Mouse (Mus musculus) heart, embryonic 12.5 days (tissue): ENCODE data around the gene Enoph1. TPM values are rescaled to one million over a fixed set of nuclear protein-coding genes. Genes with fewer than 3 reads are reported as not detected.

Source experiments
- ATAC-seq: fragments of 200-750 bp; cut with Nextera tagmentation; 2 replicates; pipeline ENCODE4 v1.8.0; 2017; ENCODE audit warnings: moderate TSS enrichment, moderate library complexity; ENCODE audit not compliant: insufficient number of reproducible peaks, low FRiP score
- H3K27ac ChIP-seq: fragments of 300-500 bp; sonication (generic); 2 replicates; pipeline ENCODE4 v1.5.1; 2016; ENCODE audit warnings: mild to moderate bottlenecking, moderate library complexity; ENCODE audit not compliant: poor library complexity, severe bottlenecking
- H3K27me3 ChIP-seq: fragments of 300-500 bp; sonication (generic); replicated peaks from 2 replicates; pipeline ENCODE4 v1.6.1; 2016; ENCODE audit warnings: mild to moderate bottlenecking, moderate library complexity
- H3K36me3 ChIP-seq: fragments of 300-500 bp; sonication (generic); 2 replicates; pipeline ENCODE4 v1.6.1; 2016; ENCODE audit warnings: mild to moderate bottlenecking, moderate library complexity
- H3K4me1 ChIP-seq: fragments of 300-500 bp; sonication (generic); replicated peaks from 2 replicates; pipeline ENCODE4 v1.6.1; 2016; ENCODE audit warnings: mild to moderate bottlenecking
- H3K4me2 ChIP-seq: fragments of 300-500 bp; sonication (generic); 2 replicates; pipeline ENCODE4 v1.6.1; 2016; ENCODE audit warnings: mild to moderate bottlenecking, moderate library complexity
- H3K4me3 ChIP-seq: fragments of 300-500 bp; sonication (generic); 2 replicates; pipeline ENCODE4 v1.5.1; 2016; ENCODE audit warnings: mild to moderate bottlenecking
- H3K9ac ChIP-seq: fragments of 300-500 bp; sonication (generic); 2 replicates; pipeline ENCODE4 v1.6.1; 2016; ENCODE audit warnings: mild to moderate bottlenecking, moderate library complexity
- H3K9me3 ChIP-seq: fragments of 300-500 bp; sonication (generic); replicated peaks from 2 replicates; pipeline ENCODE4 v1.6.1; 2016; ENCODE audit warnings: mild to moderate bottlenecking, moderate library complexity
- WGBS: fragments of 180-500 bp; shearing (Covaris S2); methylation state at CpG from one replicate; pipeline ENCODE4 v1.1.7; 2016; 5-methylcytosine and 5-hydroxymethylcytosine counted together
- polyA plus RNA-seq: library from polyadenylated mRNA; unstranded; fragments of >200 nt; fragmentation: Nextera tagmentation; extraction: Ambion mirVana; gene quantifications from 2 replicates; pipeline ENCODE4 v1.2.1, GENCODE M21; 2016

Gene Enoph1
- polyA plus RNA-seq: 26.0 and 26.9 TPM in 2 replicates

- WGBS: under 1% methylated on average over 57 of the region's 57 CpGs
- peaks cover 27% of the 10 kb centered on the region for H3K36me3 ChIP-seq
- peak; percentile 92 for ATAC-seq
- H3K27ac ChIP-seq: peak within 1 kb of the TSS; percentile 98
- H3K4me2 ChIP-seq: peak within 1 kb of the TSS; percentile 95
- H3K4me1 ChIP-seq: peaks cover 30% of the 10 kb centered on the region; the same call in 1 of the 2 replicates
- peak within 1 kb of the TSS; percentile 100 for H3K9ac ChIP-seq
- H3K4me3 ChIP-seq: peak within 1 kb of the TSS; percentile 96
- H3K27me3 ChIP-seq: no peaks in the 10 kb centered on the region
- no peaks in the 10 kb centered on the region for H3K9me3 ChIP-seq
These were observed at the start of gene Enoph1, which contains the start of gene Hnrnpdl for GRCm38 (mm10) chr5:100039602-100040142. Gene Enoph1, plus strand, starts transcription at chr5:100039985. Gene Hnrnpdl, minus strand, starts transcription at chr5:100039664.

- ATAC-seq: no peak
- no peaks in the 10 kb centered on the region for H3K36me3 ChIP-seq
- H3K27me3 ChIP-seq: no peaks in the 10 kb centered on the region
- WGBS: 79% methylated on average over 3 of the region's 3 CpGs
- no peak overlapping the region for H3K4me3 ChIP-seq
- H3K4me2 ChIP-seq: no peak overlapping the region
- H3K9ac ChIP-seq: no peak overlapping the region
- H3K27ac ChIP-seq: no peak overlapping the region
- H3K4me1 ChIP-seq: no peaks in the 10 kb centered on the region
- H3K9me3 ChIP-seq: peaks cover 6% of the 10 kb centered on the region
These were observed 45.6 kb upstream of the Enoph1 start for GRCm38 (mm10) chr5:99994166-99994565.

GRCm38 (mm10) chr5:99994680-99995079 lies 45.1 kb upstream of the Enoph1 start:
- no peak for ATAC-seq
- H3K9ac ChIP-seq: no peak overlapping the region
- no peaks in the 10 kb centered on the region for H3K4me1 ChIP-seq
- no peak overlapping the region for H3K4me3 ChIP-seq
- H3K9me3 ChIP-seq: peaks cover 6% of the 10 kb centered on the region
- H3K27ac ChIP-seq: no peak overlapping the region
- WGBS: 83% methylated on average over 3 of the region's 3 CpGs
- no peak overlapping the region for H3K4me2 ChIP-seq
- no peaks in the 10 kb centered on the region for H3K36me3 ChIP-seq
- no peaks in the 10 kb centered on the region for H3K27me3 ChIP-seq

- ATAC-seq: no peak
- no peaks in the 10 kb centered on the region for H3K27me3 ChIP-seq
These were observed 39.7 kb upstream of the Enoph1 start for GRCm38 (mm10) chr5:100000048-100000447.

GRCm38 (mm10) chr5:100000500-100000899 lies 39.3 kb upstream of the Enoph1 start:
- 41% methylated on average over 8 of the region's 8 CpGs for WGBS
- no peak overlapping the region for H3K27ac ChIP-seq
- ATAC-seq: peak; percentile 55; the same call in 1 of the 2 replicates

More at GRCm38 (mm10) chr5:100000048-100000447, 39.7 kb upstream of the Enoph1 start:
- H3K27ac ChIP-seq: no peak overlapping the region
- peaks cover 6% of the 10 kb centered on the region for H3K4me1 ChIP-seq
- H3K9me3 ChIP-seq: peaks cover 6% of the 10 kb centered on the region
- no peak overlapping the region for H3K9ac ChIP-seq
- no peaks in the 10 kb centered on the region for H3K36me3 ChIP-seq
- H3K4me2 ChIP-seq: no peak overlapping the region
- 78% methylated on average over 7 of the region's 7 CpGs for WGBS
- H3K4me3 ChIP-seq: no peak overlapping the region

GRCm38 (mm10) chr5:100003895-100004294 lies 35.9 kb upstream of the Enoph1 start:
- H3K4me3 ChIP-seq: no peak overlapping the region
- H3K4me2 ChIP-seq: no peak overlapping the region
- no peaks in the 10 kb centered on the region for H3K36me3 ChIP-seq
- H3K9ac ChIP-seq: no peak overlapping the region
- H3K9me3 ChIP-seq: no peaks in the 10 kb centered on the region
- no peaks in the 10 kb centered on the region for H3K27me3 ChIP-seq
- ATAC-seq: no peak
- H3K27ac ChIP-seq: no peak overlapping the region
- H3K4me1 ChIP-seq: peaks cover 23% of the 10 kb centered on the region
- 70% methylated on average over 4 of the region's 4 CpGs for WGBS

More at GRCm38 (mm10) chr5:100000500-100000899, 39.3 kb upstream of the Enoph1 start:
- H3K4me2 ChIP-seq: no peak overlapping the region
- peaks cover 6% of the 10 kb centered on the region for H3K9me3 ChIP-seq
- H3K27me3 ChIP-seq: no peaks in the 10 kb centered on the region
- no peak overlapping the region for H3K4me3 ChIP-seq
- no peak overlapping the region for H3K9ac ChIP-seq
- no peaks in the 10 kb centered on the region for H3K36me3 ChIP-seq
- peaks cover 10% of the 10 kb centered on the region for H3K4me1 ChIP-seq

GRCm38 (mm10) chr5:100005431-100005830 lies 34.4 kb upstream of the Enoph1 start:
- no peak overlapping the region for H3K9ac ChIP-seq
- no peaks in the 10 kb centered on the region for H3K9me3 ChIP-seq
- 36% methylated on average over 3 of the region's 3 CpGs for WGBS
- peaks cover 22% of the 10 kb centered on the region for H3K4me1 ChIP-seq
- no peak overlapping the region for H3K27ac ChIP-seq
- no peak for ATAC-seq
- no peaks in the 10 kb centered on the region for H3K36me3 ChIP-seq
- no peaks in the 10 kb centered on the region for H3K27me3 ChIP-seq
- no peak overlapping the region for H3K4me2 ChIP-seq
- no peak overlapping the region for H3K4me3 ChIP-seq

- H3K4me3 ChIP-seq: no peak overlapping the region
These were observed 33.9 kb upstream of the Enoph1 start for GRCm38 (mm10) chr5:100005896-100006295.

GRCm38 (mm10) chr5:100006324-100007039 lies 33.3 kb upstream of the Enoph1 start:
- ATAC-seq: no peak
- Histone ChIP-seq H3K4me1 (peaks cover 16% of the 10 kb centered on the region), H3K36me3 (no peaks in the 10 kb centered on the region), H3K9me3 (no peaks in the 10 kb centered on the region), H3K4me3 (no peak overlapping the region), H3K9ac (no peak overlapping the region), H3K27me3 (no peaks in the 10 kb centered on the region), H3K4me2 (no peak overlapping the region), H3K27ac (no peak overlapping the region)
- WGBS: 59% methylated on average over 4 of the region's 4 CpGs

More at GRCm38 (mm10) chr5:100005896-100006295, 33.9 kb upstream of the Enoph1 start:
- H3K9me3 ChIP-seq: no peaks in the 10 kb centered on the region
- no peak overlapping the region for H3K9ac ChIP-seq
- no peak for ATAC-seq
- H3K4me2 ChIP-seq: no peak overlapping the region
- no peaks in the 10 kb centered on the region for H3K36me3 ChIP-seq
- WGBS: 74% methylated on average over 6 of the region's 6 CpGs
- H3K27me3 ChIP-seq: no peaks in the 10 kb centered on the region
- H3K27ac ChIP-seq: no peak overlapping the region
- peaks cover 18% of the 10 kb centered on the region for H3K4me1 ChIP-seq

GRCm38 (mm10) chr5:100007040-100007375 lies 32.8 kb upstream of the Enoph1 start:
- Histone ChIP-seq H3K4me1 (peaks cover 21% of the 10 kb centered on the region), H3K36me3 (no peaks in the 10 kb centered on the region), H3K9me3 (no peaks in the 10 kb centered on the region), H3K9ac (no peak overlapping the region), H3K4me3 (no peak overlapping the region), H3K27ac (no peak overlapping the region), H3K27me3 (no peaks in the 10 kb centered on the region), H3K4me2 (no peak overlapping the region)
- 89% methylated on average over 4 of the region's 4 CpGs for WGBS
- ATAC-seq: no peak

GRCm38 (mm10) chr5:100008485-100008884 lies 31.3 kb upstream of the Enoph1 start:
- no peak overlapping the region for H3K27ac ChIP-seq
- no peak overlapping the region for H3K4me3 ChIP-seq
- no peak for ATAC-seq
- WGBS: 51% methylated on average over 3 of the region's 3 CpGs
- no peaks in the 10 kb centered on the region for H3K36me3 ChIP-seq
- H3K9ac ChIP-seq: no peak overlapping the region
- no peaks in the 10 kb centered on the region for H3K9me3 ChIP-seq
- no peaks in the 10 kb centered on the region for H3K27me3 ChIP-seq
- H3K4me1 ChIP-seq: peaks cover 28% of the 10 kb centered on the region
- no peak overlapping the region for H3K4me2 ChIP-seq
